Mouse (Mus musculus) lung, embryonic 16.5 days (tissue): Measurements from ENCODE around the gene Gm17651. TPM values are rescaled to one million over a fixed set of nuclear protein-coding genes. Genes with fewer than 3 reads are reported as not detected.

Source experiments
- ATAC-seq: fragments of 200-750 bp; cut with Nextera tagmentation; 2 replicates; pipeline ENCODE4 v1.8.0; 2017; ENCODE audit warnings: low read depth, mild to moderate bottlenecking, moderate library complexity
- H3K27ac ChIP-seq: fragments of 300-500 bp; sonication (generic); 2 replicates; pipeline ENCODE4 v1.5.1; 2014; ENCODE audit warnings: mild to moderate bottlenecking, control low read depth, low read length
- H3K27me3 ChIP-seq: fragments of 300-500 bp; sonication (generic); 2 replicates; pipeline ENCODE4 v1.6.1; 2014; ENCODE audit warnings: low read depth, low read length, mixed read lengths; ENCODE audit not compliant: control insufficient read depth, insufficient read depth
- H3K36me3 ChIP-seq: fragments of 300-500 bp; sonication (generic); 2 replicates; pipeline ENCODE4 v1.6.1; 2014; ENCODE audit warnings: low read length; ENCODE audit not compliant: control insufficient read depth, insufficient read depth
- H3K4me1 ChIP-seq: fragments of 300-500 bp; sonication (generic); replicated peaks from 2 replicates; pipeline ENCODE4 v1.6.1; 2014; ENCODE audit warnings: low read length, mixed read lengths; ENCODE audit not compliant: control insufficient read depth, insufficient read depth
- H3K4me2 ChIP-seq: fragments of 300-500 bp; sonication (generic); 2 replicates; pipeline ENCODE4 v1.6.1; 2014; ENCODE audit warnings: low read depth, low read length, control low read depth
- H3K4me3 ChIP-seq: fragments of 300-500 bp; sonication (generic); 2 replicates; pipeline ENCODE4 v1.5.1; 2014; ENCODE audit warnings: mild to moderate bottlenecking, low read length, control low read depth
- H3K9ac ChIP-seq: fragments of 300-500 bp; sonication (generic); 2 replicates; pipeline ENCODE4 v1.6.1; 2014; ENCODE audit warnings: low read length, control low read depth
- H3K9me3 ChIP-seq: fragments of 300-500 bp; sonication (generic); 2 replicates; pipeline ENCODE4 v1.6.1; 2016; ENCODE audit warnings: low read length; ENCODE audit not compliant: control insufficient read depth
- WGBS: fragments of 180-500 bp; shearing (Covaris S2); extraction: QIAGEN DNeasy Blood & Tissue Kit; methylation state at CpG from one replicate; pipeline ENCODE4 v1.1.7; 2014; 5-methylcytosine and 5-hydroxymethylcytosine counted together
- polyA plus RNA-seq: library from polyadenylated mRNA; unstranded; fragments of >200 nt; fragmentation: Nextera tagmentation; extraction: Ambion mirVana; gene quantifications from 2 replicates; pipeline ENCODE4 v1.2.1, GENCODE M21; 2015

Gm17651 gene
- polyA plus RNA-seq, 1 experiment from 2014 or later: not detected

DNA sequence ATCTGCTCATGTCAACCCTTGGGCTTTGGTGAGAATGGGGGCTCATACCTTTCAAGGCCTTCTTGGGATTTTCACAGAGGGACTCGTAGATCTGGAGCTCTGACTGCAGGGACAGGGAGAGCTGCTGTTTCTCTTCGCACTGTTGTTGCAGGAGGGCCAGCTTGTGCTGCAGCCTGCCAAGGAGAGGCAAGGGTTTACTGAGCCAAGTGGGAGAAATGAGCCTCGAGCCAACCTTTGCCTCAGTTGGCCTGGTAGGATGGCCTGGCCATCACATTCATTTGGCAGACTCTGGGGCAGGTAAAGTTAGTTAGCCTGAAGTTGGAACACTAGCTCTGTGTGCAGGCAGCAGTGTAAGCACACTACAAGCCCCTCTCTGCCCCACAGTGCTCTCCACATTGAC, 24.6 kb upstream of the Gm17651 start:
- Histone ChIP-seq H3K27ac (no peak overlapping the region), H3K36me3 (no peaks in the 10 kb centered on the region), H3K4me2 (no peak overlapping the region), H3K9me3 (no peaks in the 10 kb centered on the region), H3K4me1 (peaks cover 4% of the 10 kb centered on the region; the same call in 1 of the 2 replicates), H3K9ac (no peak overlapping the region), H3K27me3 (no peaks in the 10 kb centered on the region), H3K4me3 (no peak overlapping the region)
- ATAC-seq: no peak
- 83% methylated on average over 3 of the region's 3 CpGs for WGBS

GRCm38 (mm10) chr3:97697291-97697690, 22.8 kb upstream of the Gm17651 start:
- 61% methylated on average over 9 of the region's 9 CpGs for WGBS
- H3K4me3 ChIP-seq: no peak overlapping the region
- no peaks in the 10 kb centered on the region for H3K9me3 ChIP-seq
- peaks cover 11% of the 10 kb centered on the region for H3K4me1 ChIP-seq
- H3K4me2 ChIP-seq: no peak overlapping the region
- H3K9ac ChIP-seq: no peak overlapping the region
- no peak overlapping the region for H3K27ac ChIP-seq
- no peak for ATAC-seq
- H3K27me3 ChIP-seq: no peaks in the 10 kb centered on the region
- no peaks in the 10 kb centered on the region for H3K36me3 ChIP-seq

GRCm38 (mm10) chr3:97696866-97697265, 22.4 kb upstream of the Gm17651 start:
- no peaks in the 10 kb centered on the region for H3K36me3 ChIP-seq
- no peak overlapping the region for H3K4me2 ChIP-seq
- no peaks in the 10 kb centered on the region for H3K27me3 ChIP-seq
- peaks cover 11% of the 10 kb centered on the region for H3K4me1 ChIP-seq
- 76% methylated on average over 9 of the region's 9 CpGs for WGBS
- no peak overlapping the region for H3K4me3 ChIP-seq
- no peak for ATAC-seq
- H3K27ac ChIP-seq: no peak overlapping the region
- no peak overlapping the region for H3K9ac ChIP-seq
- H3K9me3 ChIP-seq: no peaks in the 10 kb centered on the region

DNA sequence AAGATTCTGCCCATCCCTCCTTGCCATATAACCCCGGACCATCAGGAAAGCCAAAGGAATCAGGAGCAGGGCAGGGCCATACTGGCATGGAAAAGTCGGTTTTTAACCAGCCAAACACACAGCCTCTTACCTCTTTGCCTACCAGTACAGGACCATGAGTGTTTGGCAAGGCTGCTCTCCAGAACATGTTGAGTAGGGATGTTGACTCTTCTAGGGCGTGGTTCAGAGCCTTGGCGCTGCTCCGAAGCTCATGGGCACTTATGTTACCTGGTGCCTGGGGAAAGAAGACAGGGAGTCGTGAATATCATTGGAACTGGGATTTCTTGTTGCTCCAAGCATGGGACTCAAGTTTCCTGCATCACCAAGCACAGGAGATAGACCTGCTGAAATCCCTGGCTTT, 19.3 kb upstream of the Gm17651 start:
- H3K4me1 ChIP-seq: peaks cover 15% of the 10 kb centered on the region
- no peaks in the 10 kb centered on the region for H3K27me3 ChIP-seq
- H3K4me2 ChIP-seq: no peak overlapping the region
- no peak overlapping the region for H3K4me3 ChIP-seq
- no peaks in the 10 kb centered on the region for H3K36me3 ChIP-seq
- peak; percentile 86 for ATAC-seq
- H3K27ac ChIP-seq: 0 out of 2 replicates have a peak overlapping the region, but pooled peaks have one; percentile 13
- no peaks in the 10 kb centered on the region for H3K9me3 ChIP-seq
- H3K9ac ChIP-seq: no peak overlapping the region
- 67% methylated on average over 6 of the region's 6 CpGs for WGBS

- no peaks in the 10 kb centered on the region for H3K27me3 ChIP-seq
- no peaks in the 10 kb centered on the region for H3K36me3 ChIP-seq
- H3K4me2 ChIP-seq: no peak overlapping the region
- H3K4me3 ChIP-seq: no peak overlapping the region
- no peak overlapping the region for H3K27ac ChIP-seq
- 54% methylated on average over 12 of the region's 12 CpGs for WGBS
- H3K9ac ChIP-seq: no peak overlapping the region
- ATAC-seq: no peak
- H3K9me3 ChIP-seq: no peaks in the 10 kb centered on the region
- H3K4me1 ChIP-seq: peaks cover 15% of the 10 kb centered on the region
Observed at GRCm38 (mm10) chr3:97691443-97692017, 17.0 kb upstream of the Gm17651 start.

DNA sequence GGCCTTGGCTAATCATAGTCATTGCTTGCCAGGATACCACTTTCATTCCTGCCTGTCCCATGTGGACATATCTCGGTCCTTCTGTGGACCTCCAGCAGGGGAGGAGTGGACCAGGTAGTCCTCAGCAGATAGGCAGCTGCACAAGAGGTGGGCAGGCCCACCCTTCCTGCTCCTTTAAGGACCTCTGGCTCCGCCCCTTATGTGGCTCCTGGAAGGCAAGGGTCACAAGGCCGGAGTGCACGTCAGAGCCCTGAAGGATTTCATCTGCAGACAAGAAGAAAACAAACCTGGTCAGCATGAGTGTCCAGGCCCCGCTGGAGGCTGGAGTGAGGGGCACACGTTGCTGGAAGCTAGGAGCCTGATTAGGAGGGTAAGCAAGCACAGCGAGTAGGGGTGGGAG, 16.1 kb upstream of the Gm17651 start:
- Histone ChIP-seq H3K9me3 (no peaks in the 10 kb centered on the region), H3K4me3 (no peak overlapping the region), H3K36me3 (no peaks in the 10 kb centered on the region), H3K9ac (no peak overlapping the region), H3K27ac (no peak overlapping the region), H3K4me1 (peaks cover 15% of the 10 kb centered on the region), H3K27me3 (no peaks in the 10 kb centered on the region), H3K4me2 (no peak overlapping the region)
- ATAC-seq: no peak
- WGBS: 30% methylated on average over 7 of the region's 7 CpGs

- Histone ChIP-seq H3K36me3 (no peaks in the 10 kb centered on the region), H3K9me3 (no peaks in the 10 kb centered on the region), H3K27ac (no peak overlapping the region), H3K27me3 (no peaks in the 10 kb centered on the region), H3K9ac (no peak overlapping the region), H3K4me2 (no peak overlapping the region), H3K4me1 (peaks cover 13% of the 10 kb centered on the region), H3K4me3 (no peak overlapping the region)
- no peak for ATAC-seq
- 55% methylated on average over 2 of the region's 2 CpGs for WGBS
Observed at GRCm38 (mm10) chr3:97689289-97689688, 14.8 kb upstream of the Gm17651 start.

- Histone ChIP-seq H3K4me1 (peaks cover 13% of the 10 kb centered on the region), H3K4me3 (no peak overlapping the region), H3K27ac (no peak overlapping the region), H3K27me3 (no peaks in the 10 kb centered on the region), H3K4me2 (no peak overlapping the region), H3K36me3 (no peaks in the 10 kb centered on the region), H3K9ac (no peak overlapping the region), H3K9me3 (no peaks in the 10 kb centered on the region)
- WGBS: 80% methylated on average over 4 of the region's 4 CpGs
- no peak for ATAC-seq
Observed at GRCm38 (mm10) chr3:97686372-97687117, 12.1 kb upstream of the Gm17651 start.

- 6% methylated on average over 16 of the region's 16 CpGs for WGBS
- peak overlapping the region; percentile 20 for H3K4me3 ChIP-seq
Observed at GRCm38 (mm10) chr3:97683560-97684195, 9.2 kb upstream of the Gm17651 start.

More at GRCm38 (mm10) chr3:97683560-97684195, 9.2 kb upstream of the Gm17651 start:
- Histone ChIP-seq H3K9me3 (no peaks in the 10 kb centered on the region), H3K4me2 (peak overlapping the region; percentile 40), H3K27ac (peak overlapping the region; percentile 74), H3K9ac (no peak overlapping the region), H3K27me3 (no peaks in the 10 kb centered on the region), H3K36me3 (no peaks in the 10 kb centered on the region), H3K4me1 (peaks cover 13% of the 10 kb centered on the region)
- ATAC-seq: peak; percentile 82
